Mouse (Mus musculus): ENCODE results near the gene F2r.

Gene F2r

DNA sequence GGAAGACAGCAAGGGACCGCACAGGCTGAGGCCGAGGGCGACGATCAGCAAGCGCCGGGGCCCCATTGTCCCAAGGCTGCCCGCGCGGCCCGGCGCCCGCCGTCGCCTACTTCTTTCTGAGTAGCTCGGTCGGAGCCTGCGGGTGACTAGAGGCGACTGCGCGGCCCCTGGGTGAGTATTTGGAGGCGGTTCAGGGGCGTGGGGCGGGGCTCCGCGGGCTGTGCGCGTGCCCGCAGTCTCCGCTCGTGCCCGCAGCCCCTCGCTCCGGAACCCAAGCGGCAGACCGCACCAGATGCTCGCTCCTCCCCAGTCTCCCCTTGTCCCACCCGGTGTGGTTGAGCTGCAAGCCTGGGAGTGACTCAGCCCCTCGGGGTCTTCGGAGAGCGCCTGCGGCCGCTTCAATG lies at the start of gene F2r:
Gene F2r (minus strand): TSS at position 179 of the 404 bp plus-strand sequence.
- in situ Hi-C loops (cut with MboI; ENCODE audit: unreplicated experiment in 2 of 2): no loop called here

DNA sequence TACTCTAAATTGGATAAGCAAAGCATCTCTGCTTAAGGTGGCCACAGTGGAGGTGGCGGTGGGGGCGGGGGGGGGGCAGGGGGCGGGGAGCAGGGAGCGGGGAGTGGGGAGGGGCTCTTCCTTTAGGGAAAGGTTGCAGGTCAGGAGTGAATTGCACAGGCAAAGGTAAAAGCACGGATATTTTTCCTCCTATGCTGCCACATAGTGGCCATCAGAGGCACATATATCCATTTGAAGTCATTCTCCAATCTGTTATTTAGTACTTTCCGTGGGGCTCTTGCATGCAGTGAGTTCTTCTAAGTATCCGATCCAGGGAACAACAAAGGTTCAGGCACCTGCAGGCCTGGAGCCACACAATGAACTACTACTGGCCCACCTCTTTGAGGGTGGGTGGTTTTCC lies 49.0 kb upstream of the F2r start:
- in situ Hi-C loops (cut with MboI; ENCODE audit: unreplicated experiment in 2 of 2): no loop called here

DNA sequence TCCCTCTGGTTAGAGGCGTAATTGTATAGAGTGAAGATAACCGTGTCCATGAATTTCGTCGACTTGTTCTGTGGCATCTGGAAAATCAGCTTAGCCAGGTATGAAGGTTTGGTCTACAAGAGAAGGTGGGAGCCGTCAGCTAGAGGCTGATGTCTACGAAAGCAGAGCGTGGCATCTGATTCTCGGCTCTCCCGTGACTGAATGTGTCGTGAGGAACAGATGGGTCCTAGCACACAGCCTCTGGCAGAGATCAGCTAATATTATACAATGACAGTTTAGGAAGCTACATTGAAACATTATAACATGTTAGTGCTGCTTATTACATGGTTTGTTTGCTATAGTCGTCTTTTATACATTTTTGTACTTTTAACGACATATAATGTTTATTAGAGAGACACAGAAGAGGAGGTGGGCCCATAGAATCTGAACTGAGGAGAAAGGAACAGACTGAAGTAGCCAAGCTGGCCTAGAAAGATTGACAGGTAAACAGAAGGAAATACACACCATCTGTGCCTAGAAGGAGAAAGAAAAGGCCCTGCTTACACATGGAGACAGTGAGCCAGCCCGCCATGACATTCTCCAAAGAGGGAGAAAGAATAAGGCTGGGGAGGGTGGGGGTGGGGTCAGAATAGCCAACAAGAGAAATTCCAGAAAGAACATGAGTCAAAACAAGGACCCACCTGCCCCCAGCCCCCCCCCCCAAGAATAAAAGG lies 47.5 kb upstream of the F2r start:
- in situ Hi-C loops (cut with MboI; ENCODE audit: unreplicated experiment in 2 of 2): no loop called here

DNA sequence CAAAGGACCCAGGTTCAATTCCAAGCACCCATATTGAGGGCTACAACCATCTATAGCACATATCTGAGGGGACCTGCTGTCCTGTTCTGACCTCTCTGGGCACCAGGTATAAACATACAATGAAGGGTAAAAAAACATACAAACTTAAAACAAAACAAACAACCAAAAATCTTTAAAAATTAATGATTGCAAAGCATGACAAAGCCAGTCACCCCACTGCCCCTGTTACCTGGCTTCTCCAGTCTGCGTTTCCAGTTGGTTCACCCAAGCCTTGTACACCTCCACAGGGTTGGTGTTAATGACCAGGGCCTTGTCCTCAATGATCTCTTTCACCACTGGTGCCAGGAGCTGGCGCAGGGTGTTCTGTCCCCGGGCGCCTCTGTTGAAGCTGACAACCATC lies 45.5 kb upstream of the F2r start:
- in situ Hi-C loops (cut with MboI; ENCODE audit: unreplicated experiment in 2 of 2): no loop called here

DNA sequence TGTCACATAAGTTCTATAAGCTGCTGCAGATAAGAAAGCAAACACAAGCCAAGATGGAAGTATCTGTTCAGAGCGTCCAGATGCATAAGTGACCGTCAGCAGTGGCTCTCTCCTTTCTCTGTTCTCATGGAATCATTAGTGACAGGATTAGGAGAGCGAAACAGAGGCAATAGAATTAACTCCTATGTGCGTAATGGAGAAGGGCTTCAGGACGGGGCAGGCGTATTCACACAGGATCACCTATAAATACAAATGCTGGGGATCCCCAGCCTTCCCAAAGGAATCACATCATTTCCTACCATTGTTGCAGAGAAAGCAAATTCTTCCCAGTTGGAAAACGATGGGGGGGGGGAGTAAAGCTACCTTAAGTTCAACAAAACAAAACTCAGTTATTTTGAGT lies 41.1 kb upstream of the F2r start:
- in situ Hi-C loops (cut with MboI; ENCODE audit: unreplicated experiment in 2 of 2): no loop called here

DNA sequence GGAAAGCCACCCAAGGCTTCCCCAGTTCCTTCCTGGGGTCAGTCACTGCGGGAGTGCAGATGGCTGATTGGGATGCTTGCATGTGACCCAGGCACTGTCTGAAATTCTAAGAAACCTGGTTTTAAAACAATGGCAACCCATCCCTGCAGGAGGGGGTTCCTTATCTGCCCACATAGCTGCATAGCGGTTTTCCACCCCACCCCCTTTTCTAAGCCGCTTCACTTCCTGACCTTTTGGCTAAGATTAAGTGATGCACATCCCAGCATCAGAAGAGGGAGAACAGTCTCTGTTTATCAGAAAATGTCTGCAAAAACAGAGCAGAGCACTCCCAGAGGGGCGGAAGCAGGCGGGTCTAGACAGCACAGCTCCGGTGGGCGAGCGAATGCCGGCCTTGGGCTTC lies 38.9 kb upstream of the F2r start:
- in situ Hi-C loops (cut with MboI; ENCODE audit: unreplicated experiment in 2 of 2): no loop called here

DNA sequence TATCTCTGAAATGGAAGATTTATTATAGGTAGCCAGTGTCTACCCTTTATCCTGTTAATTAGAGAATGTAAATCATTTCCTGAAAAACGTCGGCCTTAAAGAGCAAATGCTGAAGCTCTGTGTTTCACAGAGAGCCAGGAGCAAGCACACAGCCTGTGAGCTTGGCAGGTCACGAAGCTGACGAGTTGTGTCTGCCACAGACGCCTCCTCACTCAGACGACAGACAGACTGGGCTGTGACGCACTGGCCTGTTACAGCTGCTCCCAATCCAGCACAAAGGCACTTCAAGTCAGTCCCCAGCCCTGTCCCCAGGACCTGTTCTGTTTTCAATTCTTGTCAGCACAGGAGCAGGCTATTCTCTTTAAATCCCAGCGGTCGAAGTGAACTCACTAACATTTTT lies 37.0 kb upstream of the F2r start:
- in situ Hi-C loops (cut with MboI; ENCODE audit: unreplicated experiment in 2 of 2): no loop called here

DNA sequence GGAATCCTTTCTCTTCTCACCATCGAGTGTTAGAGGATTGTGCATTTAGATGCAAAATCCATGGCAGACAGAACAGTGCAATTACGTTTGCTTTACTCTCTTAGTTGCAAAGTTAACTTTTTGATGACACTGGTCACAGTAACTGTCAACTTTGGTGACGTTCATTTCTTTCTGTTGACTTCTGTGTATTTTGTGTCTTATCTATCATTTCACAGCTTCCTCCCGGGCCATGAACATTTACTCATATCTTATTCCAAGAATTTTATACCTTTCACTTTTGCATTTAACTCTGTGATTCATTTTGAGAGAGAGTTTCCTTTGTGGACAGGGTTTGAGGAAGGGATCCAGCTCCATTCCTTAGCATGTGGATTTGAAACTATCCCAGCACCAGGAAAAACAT lies 35.4 kb upstream of the F2r start:
- in situ Hi-C loops (cut with MboI; ENCODE audit: unreplicated experiment in 2 of 2): no loop called here

DNA sequence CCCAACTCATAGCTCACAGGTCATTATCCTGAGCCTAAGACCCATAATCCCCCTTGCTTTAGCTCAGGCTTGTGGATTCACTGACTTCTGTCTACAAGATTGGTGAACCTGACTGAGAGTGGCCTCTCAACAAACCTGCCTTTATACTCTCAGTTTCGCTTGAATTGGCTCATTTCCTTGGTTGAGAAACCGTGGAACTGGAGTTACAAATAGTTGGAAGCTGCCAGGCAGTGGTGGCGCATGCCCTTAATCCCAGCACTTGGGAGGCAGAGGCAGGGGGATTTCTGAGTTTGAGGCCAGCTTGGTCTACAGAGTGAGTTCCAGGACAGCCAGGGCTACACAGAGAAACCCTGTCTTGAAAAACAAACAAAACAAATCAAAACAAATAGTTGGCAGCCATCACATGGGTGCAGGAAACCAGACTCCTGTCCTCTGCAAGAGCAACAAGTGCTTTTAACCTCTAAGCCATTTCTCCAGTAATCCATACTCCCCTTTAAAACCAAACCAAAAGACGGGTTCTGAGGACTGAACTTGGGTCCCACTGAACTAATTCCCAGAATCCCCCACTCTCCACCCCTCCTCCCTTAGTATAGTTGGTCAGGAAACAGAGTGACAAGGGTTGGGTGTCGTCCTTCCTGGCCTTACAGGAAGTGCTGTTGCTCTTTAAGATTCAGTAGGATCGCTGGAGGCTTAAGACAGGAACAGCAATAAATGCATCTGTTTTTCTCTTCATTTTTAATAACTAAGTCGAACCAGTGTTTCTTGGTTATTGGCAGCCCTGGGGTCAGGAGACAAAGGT lies 33.8 kb upstream of the F2r start:
- in situ Hi-C loops (cut with MboI; ENCODE audit: unreplicated experiment in 2 of 2): no loop called here

DNA sequence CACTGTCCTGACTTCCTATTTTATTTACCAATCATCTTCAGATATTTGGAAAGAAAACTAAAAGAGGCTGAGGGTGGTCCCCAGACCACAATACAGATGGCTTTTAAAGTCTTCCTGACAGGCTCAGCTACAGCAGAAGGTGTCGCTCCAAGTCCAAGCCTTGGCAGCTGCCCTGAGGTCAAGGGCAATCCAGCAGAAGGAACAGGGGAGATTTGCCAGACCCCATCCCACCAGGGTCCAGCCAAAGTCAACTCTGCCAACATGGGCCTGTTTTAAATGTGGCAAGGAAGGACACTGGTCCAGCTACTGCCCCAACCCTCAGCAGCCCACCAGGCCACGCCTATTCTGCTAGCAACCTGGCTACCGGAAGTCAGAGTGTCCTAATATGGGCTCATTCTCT lies 31.7 kb upstream of the F2r start:
- in situ Hi-C loops (cut with MboI; ENCODE audit: unreplicated experiment in 2 of 2): no loop called here

DNA sequence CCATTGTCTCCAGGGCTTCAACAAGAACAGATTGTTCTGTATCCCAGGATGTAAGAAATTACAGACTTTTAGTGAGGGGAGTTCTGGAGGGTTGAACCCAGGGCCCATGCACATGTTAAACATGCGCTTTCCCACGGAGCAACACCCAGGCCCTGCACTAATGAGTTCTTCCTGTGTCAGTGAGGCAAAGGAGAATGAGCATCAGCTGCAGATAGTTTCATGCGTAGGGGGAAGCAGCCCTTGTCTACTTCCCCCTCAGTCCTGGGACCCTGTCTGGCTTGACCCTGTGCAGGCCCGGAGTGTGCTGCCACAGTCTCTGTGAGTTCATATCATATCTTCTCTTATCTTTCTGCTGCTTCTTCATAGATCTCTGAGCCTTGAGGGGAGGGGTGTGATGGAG lies 29.0 kb upstream of the F2r start:
- in situ Hi-C loops (cut with MboI; ENCODE audit: unreplicated experiment in 2 of 2): no loop called here

DNA sequence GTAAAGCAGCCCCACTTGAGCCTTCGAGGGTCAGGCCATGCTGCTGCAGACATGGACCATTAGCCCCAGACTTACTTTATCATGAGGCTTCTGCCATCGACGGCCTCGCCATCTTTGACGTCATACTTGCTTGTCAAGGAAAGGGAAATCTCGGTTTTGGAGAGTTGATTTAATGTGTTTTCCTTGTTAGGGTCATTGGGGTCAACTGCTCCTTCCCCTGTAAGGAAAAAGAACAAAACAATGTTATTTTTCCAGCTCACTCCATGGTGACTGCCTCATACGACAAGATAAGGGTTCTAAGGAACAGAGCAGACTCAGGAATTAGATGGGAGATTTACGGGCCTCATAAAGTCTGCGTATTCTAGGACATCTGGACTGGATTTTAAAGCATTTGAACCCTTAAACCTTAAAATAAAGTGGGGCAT lies 28.4 kb upstream of the F2r start:
- in situ Hi-C loops (cut with MboI; ENCODE audit: unreplicated experiment in 2 of 2): no loop called here

DNA sequence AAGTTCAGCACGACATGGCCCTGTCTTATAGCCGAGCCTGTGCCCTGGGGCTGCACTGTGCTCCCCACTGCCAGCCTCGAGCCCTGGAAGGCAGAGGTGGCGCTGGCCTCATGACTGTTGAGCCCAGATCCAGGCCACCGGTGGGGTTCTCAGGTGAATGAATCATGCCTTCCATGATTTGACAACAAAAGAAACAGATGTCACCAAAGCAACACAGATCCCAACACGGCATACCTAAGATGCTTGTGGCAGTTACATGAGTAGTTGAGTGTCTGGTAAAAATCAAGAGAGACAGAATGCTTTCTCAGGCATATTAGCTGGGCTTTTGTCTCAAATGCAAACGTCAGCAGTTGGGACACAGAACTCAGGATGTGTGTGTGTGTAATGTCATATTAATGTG lies 25.5 kb upstream of the F2r start:
- in situ Hi-C loops (cut with MboI; ENCODE audit: unreplicated experiment in 2 of 2): no loop called here

DNA sequence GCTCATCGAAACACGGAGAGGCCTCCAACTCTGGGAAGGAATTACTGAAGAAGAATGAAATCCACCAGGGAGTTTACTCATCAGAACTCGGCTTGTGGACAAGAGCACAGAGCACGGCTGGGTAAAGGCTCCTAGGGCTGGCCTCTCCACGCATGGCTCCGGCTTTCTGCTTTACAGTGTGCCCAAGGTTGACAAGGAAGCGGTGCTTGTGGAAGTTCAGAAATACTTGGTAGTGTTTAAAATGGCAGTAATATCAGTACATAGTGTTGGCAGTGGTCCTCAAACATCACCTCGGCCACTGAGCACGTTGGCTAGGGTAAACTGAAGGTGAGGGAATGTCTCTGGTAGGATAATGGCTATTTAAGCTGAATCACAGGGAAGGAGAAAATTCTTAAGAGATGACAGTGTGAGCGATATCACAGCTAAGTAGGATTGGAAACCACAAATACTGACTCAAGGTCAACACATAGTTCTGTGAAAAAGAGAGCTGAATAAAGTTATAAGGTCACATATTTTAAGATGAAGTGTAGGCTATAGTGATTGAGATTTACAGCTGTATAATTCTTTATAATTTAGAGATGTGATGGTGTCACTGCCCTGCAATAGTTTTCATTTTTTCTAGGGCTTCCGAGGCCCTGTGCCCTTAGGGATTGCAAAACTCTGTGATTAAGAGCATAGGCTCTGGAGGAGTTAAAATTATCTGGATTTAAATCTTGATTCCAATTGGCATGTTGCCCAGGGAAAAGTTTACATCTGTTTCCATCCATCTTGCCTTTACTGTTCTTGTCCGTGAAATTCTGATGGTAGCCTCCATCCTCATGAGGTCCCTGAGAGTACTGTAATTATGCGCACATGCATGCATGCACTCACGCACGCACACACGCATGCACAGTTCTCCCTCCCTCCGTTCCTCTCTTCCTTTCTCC lies 23.0 kb upstream of the F2r start:
- in situ Hi-C loops (cut with MboI; ENCODE audit: unreplicated experiment in 2 of 2): no loop called here

DNA sequence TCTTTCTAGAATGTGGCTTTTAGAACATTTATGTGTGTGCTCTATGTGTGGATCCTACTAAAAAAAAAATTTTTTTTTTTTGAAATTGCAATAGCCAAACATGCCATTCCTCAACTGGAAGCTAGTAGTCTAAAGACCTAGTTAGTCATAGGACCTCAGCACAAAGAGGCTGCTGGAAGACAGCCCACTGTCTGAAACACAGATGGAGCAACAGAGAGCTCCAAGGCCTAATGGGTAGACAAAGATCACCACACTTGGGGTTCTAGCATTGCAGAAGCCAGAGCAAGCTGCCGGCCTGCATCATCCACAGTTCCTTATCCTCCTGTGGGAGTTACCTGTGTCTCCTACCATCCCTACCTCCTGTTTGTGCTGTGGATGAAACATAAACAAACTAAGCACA lies 22.1 kb upstream of the F2r start:
- in situ Hi-C loops (cut with MboI; ENCODE audit: unreplicated experiment in 2 of 2): no loop called here

DNA sequence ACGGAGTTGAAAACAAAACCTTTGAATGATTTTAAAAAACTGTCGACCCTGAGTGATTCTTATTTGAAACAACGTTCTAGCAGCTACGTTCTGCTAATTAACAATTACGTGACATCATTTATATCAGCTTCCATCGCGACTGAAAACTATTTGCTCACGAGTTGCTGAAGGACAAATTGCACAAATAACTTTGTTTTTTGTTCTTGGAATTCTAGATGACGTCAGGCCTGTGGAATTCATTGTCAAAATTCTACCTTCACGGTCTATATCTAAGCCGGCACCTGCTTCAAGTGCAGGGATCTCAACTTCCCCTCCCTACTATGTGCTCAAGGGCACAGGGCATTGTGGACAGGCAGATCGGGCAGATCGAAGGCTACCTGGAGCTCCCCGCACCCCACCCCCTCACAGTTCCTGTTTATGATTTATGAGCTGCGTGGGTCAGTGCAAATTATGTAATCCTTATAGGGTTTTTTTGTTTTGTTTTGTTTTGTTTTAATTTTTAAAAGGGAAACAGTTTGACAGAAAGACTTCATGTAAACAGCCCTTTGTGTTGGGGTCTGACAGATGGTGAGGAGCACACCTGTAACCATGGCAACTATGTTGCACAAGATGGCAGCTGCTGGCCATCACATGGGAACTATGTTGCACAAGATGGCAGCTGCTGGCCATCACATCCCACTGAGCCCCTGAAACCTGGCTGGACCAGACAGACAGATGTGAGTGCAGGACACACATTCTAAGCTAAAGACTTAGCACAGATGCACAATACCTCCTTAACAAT lies 21.2 kb upstream of the F2r start:
- in situ Hi-C loops (cut with MboI; ENCODE audit: unreplicated experiment in 2 of 2): no loop called here

DNA sequence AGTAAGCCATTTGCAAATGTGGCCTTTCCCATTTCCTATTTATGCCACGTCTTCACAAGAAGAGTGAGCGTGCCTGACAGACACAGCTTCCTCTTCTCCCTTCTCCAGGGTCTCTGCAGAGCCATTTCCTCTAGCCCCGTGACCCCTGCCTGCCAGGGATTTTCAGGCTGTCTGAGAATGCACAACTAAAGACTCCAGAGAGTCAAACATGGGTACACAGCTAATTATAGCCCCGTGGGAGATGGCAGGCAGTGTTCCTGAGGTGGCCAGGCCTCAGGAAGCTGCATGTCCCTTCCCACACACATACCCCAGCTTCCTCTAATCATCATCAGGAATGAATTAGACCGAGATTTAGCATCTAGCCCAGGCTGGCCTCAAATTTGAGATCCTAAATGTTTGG lies 20.6 kb upstream of the F2r start:
- in situ Hi-C loops (cut with MboI; ENCODE audit: unreplicated experiment in 2 of 2): no loop called here

DNA sequence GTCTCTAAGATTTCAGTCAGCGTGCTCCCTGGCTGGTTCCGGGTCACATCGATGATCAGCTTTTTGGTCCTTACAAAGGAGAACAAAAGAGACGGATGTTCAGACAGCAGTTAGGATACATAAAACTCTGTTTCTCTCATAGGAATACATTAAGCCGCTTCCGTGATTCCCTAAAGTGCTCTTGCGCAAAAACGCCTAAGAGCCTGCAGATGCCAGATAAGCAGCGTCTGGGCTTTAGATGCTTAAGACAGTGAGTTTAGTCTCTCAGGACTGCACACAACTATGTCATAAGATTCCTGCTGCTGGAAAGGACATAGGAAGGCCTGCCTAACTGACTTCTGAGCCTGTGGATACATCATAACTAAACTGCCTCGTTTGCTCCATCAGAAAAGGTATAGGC lies 19.4 kb upstream of the F2r start:
- in situ Hi-C loops (cut with MboI; ENCODE audit: unreplicated experiment in 2 of 2): no loop called here

DNA sequence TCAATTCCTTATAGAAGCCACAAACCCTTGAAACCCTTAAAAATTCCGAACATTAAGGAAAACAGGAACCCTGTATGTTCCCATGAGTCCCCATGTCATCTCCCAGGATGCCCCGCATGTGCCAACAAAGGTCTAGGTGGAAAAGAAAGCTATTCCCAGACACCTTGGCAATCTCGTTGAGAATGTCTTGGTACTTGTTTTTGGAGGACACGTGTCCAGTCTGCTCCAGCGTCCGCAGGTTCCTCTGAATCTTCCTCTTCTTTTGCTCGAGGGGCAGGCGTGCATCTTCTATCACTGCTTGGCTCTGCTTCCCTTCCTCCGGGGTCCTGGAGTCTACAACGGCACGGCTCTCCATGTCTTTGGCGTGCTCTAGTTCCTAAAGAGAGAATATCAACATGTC lies 17.0 kb upstream of the F2r start:
- in situ Hi-C loops (cut with MboI; ENCODE audit: unreplicated experiment in 2 of 2): no loop called here

DNA sequence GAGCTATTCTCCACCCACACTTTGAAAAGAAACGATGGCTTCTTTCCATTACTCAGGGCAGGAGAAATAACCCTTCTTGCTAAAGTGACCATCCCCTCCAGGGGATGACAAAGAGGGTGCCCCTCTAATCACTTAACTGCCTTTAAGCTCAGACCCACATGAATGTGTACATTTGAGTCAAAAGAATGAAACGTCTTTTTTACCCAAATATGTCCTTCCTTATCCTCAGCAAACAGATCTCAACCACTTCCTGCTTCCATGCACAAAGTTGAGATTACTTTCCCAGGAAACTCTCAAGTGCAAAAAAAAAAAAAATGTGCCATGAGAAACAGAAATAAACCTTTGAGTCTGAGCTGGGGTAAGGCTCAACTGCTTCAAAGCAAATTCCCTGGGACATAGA lies 16.2 kb upstream of the F2r start:
- in situ Hi-C loops (cut with MboI; ENCODE audit: unreplicated experiment in 2 of 2): no loop called here

DNA sequence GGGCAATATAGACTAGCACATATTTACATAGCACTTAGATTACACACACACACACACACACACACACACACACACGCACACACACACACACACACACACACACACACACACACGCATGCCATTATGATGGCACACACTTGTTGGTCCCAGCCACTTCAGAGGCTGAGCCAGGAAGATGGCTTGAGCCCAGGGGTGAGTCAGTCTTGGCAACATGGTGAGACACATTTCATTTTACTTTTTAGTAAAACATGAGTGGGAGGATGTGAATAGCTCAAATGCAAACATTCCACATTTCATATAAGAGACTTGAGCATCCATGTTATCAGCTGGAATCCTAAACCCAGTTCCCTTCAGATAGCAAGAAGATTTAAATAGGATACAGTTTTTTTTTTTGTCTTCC lies 15.1 kb upstream of the F2r start:
- in situ Hi-C loops (cut with MboI; ENCODE audit: unreplicated experiment in 2 of 2): no loop called here

Measured in v-Abl transformed pro-B cells (cell line).